Mouse (Mus musculus): ENCODE data around the gene Syt8.

GRCm38 (mm10) chr7:142431106-142431505 is 3.5 kb upstream of the Syt8 start:
- TF ChIP-seq POLR2A (IDR thresholded peaks at IDR 0.05; ENCODE audit: insufficient read depth, low read depth, low read length) = no peak
- no peak for TF ChIP-seq EP300 (IDR thresholded peaks at IDR 0.05; ENCODE audit: insufficient read depth, low read depth, low read length)
